Mouse (Mus musculus): Measurements from ENCODE around the gene Glod4.

DNA sequence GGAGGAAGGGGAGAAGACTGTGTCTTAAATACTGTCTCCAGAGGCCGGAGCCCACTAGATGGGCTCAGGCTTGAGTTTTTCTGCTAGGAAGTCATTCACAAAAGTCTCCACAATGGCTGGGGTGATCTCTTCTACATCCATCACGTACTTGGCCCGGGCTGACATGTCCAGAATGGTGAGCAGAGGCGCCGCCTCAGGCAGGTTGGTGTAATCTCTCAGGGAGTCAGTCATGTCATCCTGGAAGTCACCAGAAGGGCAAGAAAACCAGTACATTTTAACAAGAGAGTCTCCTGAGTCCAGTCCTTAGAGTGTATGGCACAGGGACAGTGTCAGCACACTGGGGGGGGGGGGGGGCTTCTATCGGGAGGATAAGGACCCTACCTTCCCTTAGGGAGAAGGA, 15.0 kb upstream of the Glod4 start:
- no peak for TF ChIP-seq CTCF (IDR thresholded peaks at IDR 0.05; ENCODE audit: low read depth, low read length)
- TF ChIP-seq POLR2A (IDR thresholded peaks at IDR 0.05; ENCODE audit: insufficient read depth, low read length), result no peak
